Mouse (Mus musculus): ENCODE data around the gene Kcnh6.

GRCm38 (mm10) chr11:105978232-105978631 lies 29.7 kb upstream of the Kcnh6 start:
- no peak for TF ChIP-seq FLI1 (IDR thresholded peaks at IDR 0.05; ENCODE audit: low read length)
- TF ChIP-seq GATA1 (IDR thresholded peaks at IDR 0.05; ENCODE audit: borderline replicate concordance, low read length), result no peak

Measured in megakaryocyte, embryonic 14.5 days (primary cell).